Mouse (Mus musculus) forebrain, embryonic 13.5 days (tissue): ENCODE data around the gene Slc35a5. TPM values are rescaled to one million over a fixed set of nuclear protein-coding genes. Genes with fewer than 3 reads are reported as not detected.

Source experiments
- ATAC-seq: fragments of 200-750 bp; cut with Nextera tagmentation; 2 replicates; pipeline ENCODE4 v1.8.0; 2017
- H3K27ac ChIP-seq: fragments of 300-500 bp; sonication (generic); 2 replicates; pipeline ENCODE4 v1.5.1; 2015; ENCODE audit warnings: inconsistent platforms, mild to moderate bottlenecking, moderate library complexity
- H3K27me3 ChIP-seq: fragments of 300-500 bp; sonication (generic); 2 replicates; pipeline ENCODE4 v1.6.1; 2015; ENCODE audit warnings: mild to moderate bottlenecking, inconsistent platforms
- H3K36me3 ChIP-seq: fragments of 300-500 bp; sonication (generic); 2 replicates; pipeline ENCODE4 v1.6.1; 2015; ENCODE audit warnings: mild to moderate bottlenecking, inconsistent platforms; ENCODE audit not compliant: poor library complexity, severe bottlenecking
- H3K4me1 ChIP-seq: fragments of 300-500 bp; sonication (generic); 2 replicates; pipeline ENCODE4 v1.6.1; 2015; ENCODE audit warnings: inconsistent platforms
- H3K4me2 ChIP-seq: fragments of 300-500 bp; sonication (generic); 2 replicates; pipeline ENCODE4 v1.6.1; 2015; ENCODE audit warnings: inconsistent platforms, mild to moderate bottlenecking, moderate library complexity
- H3K4me3 ChIP-seq: fragments of 300-500 bp; sonication (generic); 2 replicates; pipeline ENCODE4 v1.5.1; 2015; ENCODE audit warnings: mild to moderate bottlenecking, inconsistent platforms
- H3K9ac ChIP-seq: fragments of 300-500 bp; sonication (generic); 2 replicates; pipeline ENCODE4 v1.6.1; 2015; ENCODE audit warnings: mild to moderate bottlenecking, inconsistent platforms
- H3K9me3 ChIP-seq: fragments of 300-500 bp; sonication (generic); replicated peaks from 2 replicates; pipeline ENCODE4 v1.6.1; 2016; ENCODE audit warnings: inconsistent platforms
- WGBS: fragments of 180-500 bp; shearing (Covaris S2); methylation state at CpG from one replicate; pipeline ENCODE4 v1.1.7; 2015; 5-methylcytosine and 5-hydroxymethylcytosine counted together
- polyA plus RNA-seq: library from polyadenylated mRNA; unstranded; fragments of >200 nt; fragmentation: Nextera tagmentation; extraction: Ambion mirVana; gene quantifications from 2 replicates; pipeline ENCODE4 v1.2.1, GENCODE M21; 2015

Slc35a5 gene
- polyA plus RNA-seq: 23.6 and 25.3 TPM in 2 replicates

DNA sequence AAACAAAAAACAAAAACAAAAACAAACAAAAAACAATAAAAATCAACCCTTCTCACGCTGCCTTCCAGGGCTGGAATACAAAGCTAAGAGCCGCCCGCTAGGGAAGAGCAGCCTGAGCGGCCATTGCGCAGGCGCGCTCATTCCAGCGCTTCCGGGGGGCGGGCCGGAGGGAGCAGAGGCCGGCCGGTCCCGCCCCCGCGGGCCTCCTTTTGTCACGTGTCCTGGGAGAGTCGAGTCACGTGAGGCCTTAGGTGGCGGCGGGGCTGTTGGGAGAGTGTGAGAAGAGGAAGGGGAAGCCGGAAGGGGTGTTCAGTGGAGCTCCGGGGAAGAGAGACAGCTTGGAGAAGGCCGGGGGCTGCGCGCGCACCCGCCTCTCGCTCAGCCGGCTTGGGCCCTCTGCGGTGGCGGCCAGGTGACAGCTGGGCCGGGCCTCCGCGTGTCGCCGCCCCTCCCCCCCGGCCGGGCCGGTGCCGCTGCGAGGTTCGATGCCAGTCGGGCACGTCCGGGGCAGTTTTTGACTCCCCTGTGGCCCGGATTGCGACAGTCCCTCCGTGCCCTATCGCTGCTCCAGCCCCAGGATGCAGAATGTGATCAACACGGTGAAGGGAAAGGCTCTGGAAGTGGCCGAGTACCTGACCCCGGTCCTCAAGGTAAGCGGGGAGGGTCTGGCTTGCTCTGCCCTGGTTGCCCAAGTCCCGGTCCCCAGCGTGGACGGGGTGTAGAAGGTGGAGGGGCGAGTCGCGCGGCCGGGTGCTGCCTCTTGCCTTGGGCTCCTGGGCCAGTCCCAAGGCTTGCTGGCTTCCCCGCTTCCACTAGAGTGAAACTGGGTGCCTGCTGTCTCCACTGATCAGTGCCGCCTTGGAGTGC is at the start of gene Slc35a5, which contains the start of gene Atg3:
Gene Slc35a5, minus strand, starts transcription at position 185 of the 867 bp plus-strand sequence.
Gene Atg3, plus strand, starts transcription at position 264 of the 867 bp plus-strand sequence.
- H3K27ac ChIP-seq: peak within 1 kb of the TSS; percentile 93
- H3K27me3 ChIP-seq: no peaks in the 10 kb centered on the region
- peaks cover 35% of the 10 kb centered on the region for H3K4me1 ChIP-seq
- peak within 1 kb of the TSS; percentile 78 for H3K4me2 ChIP-seq
- 0% methylated on average over 57 of the region's 64 CpGs for WGBS
- ATAC-seq: peak; percentile 99
- peaks cover 17% of the 10 kb centered on the region for H3K36me3 ChIP-seq
- H3K4me3 ChIP-seq: peak within 1 kb of the TSS; percentile 77
- no peaks in the 10 kb centered on the region for H3K9me3 ChIP-seq
- peak within 1 kb of the TSS; percentile 91 for H3K9ac ChIP-seq

DNA sequence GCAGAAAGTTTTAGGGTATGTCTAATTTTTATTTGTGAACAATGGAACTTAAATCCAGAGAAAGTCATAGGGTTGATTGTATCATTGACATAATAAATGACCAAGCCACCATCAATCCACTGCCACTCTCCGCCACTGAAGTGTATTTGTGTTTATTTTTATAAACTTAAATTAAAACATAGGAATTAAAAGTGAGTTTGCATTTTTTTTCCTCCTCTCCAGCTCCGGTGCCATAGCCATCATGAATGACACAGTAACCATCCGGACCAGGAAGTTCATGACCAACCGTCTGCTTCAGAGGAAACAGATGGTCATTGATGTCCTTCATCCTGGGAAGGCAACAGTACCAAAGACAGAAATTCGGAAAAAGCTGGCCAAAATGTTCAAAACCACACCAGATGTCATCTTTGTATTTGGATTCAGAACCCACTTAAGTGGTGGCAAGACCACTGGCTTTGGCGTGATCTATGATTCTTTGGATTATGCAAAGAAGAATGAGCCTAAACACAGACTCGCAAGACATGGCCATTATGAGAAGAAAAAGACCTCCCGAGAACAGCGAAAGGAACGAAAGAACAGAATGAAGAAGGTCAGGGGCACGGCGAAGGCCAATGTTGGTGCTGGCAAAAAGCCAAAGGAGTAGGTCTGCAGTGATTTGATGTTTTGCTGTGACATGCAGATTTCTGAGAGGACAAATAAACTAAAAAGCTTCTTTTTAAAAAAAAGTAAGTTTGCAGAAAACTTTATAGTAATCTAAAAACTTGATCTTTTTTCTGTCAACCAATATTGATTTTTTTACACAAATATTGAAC is 46.6 kb upstream of the Slc35a5 start:
- no peaks in the 10 kb centered on the region for H3K27me3 ChIP-seq
- no peak overlapping the region for H3K4me2 ChIP-seq
- 78% methylated on average over 12 of the region's 12 CpGs for WGBS
- no peaks in the 10 kb centered on the region for H3K4me1 ChIP-seq
- no peak overlapping the region for H3K4me3 ChIP-seq
- no peak overlapping the region for H3K27ac ChIP-seq
- H3K9ac ChIP-seq: no peak overlapping the region
- no peaks in the 10 kb centered on the region for H3K9me3 ChIP-seq
- ATAC-seq: no peak
- no peaks in the 10 kb centered on the region for H3K36me3 ChIP-seq

DNA sequence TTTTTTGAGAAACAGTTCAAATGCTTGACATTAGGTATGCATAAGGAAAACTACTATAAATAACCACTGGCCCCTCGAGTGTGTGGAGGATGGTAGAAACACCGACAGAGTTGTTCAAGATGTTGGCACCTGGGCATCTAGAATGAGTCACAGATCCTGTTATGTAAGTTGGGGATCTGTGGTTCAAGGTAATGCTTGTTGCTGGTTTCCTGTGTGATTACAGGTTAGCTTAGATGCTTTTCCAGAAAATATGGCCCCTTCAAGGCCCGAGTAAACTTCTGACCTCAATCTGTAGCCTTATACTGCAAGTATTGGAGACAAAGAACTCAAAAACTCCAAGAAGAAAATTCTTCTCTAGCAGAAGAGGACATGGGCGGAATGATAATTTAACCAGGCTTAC is 45.9 kb upstream of the Slc35a5 start:
- no peaks in the 10 kb centered on the region for H3K4me1 ChIP-seq
- no peak for ATAC-seq
- no peak overlapping the region for H3K9ac ChIP-seq
- no peak overlapping the region for H3K4me3 ChIP-seq
- H3K36me3 ChIP-seq: no peaks in the 10 kb centered on the region
- WGBS: 90% methylated on average over 4 of the region's 4 CpGs
- H3K27me3 ChIP-seq: no peaks in the 10 kb centered on the region
- no peak overlapping the region for H3K4me2 ChIP-seq
- no peak overlapping the region for H3K27ac ChIP-seq
- H3K9me3 ChIP-seq: no peaks in the 10 kb centered on the region

GRCm38 (mm10) chr16:45201395-45201794 is 42.9 kb upstream of the Slc35a5 start:
- Histone ChIP-seq H3K4me3 (no peak overlapping the region), H3K27ac (no peak overlapping the region), H3K9me3 (no peaks in the 10 kb centered on the region), H3K9ac (no peak overlapping the region), H3K4me1 (no peaks in the 10 kb centered on the region), H3K4me2 (no peak overlapping the region), H3K27me3 (no peaks in the 10 kb centered on the region), H3K36me3 (no peaks in the 10 kb centered on the region)
- 94% methylated on average over 2 of the region's 2 CpGs for WGBS
- ATAC-seq: no peak

DNA sequence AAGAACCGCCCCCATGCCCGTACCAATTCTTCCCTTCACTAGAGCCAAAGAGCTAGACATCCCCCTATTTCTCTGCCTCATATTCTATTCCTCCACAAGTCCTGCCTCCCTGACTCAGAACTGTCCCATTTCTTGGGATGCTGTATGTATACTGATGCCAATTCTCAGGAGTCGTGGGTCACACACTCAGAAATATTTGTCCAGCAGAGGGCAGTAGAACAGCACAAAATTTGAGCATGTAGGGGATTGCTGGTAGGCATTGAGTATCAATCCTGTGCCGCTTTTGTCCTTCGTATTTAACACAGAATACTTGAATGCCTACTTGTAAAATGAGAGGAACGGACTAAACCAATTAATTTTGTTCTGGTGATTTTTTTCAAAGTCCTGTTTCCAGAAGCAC is 38.3 kb upstream of the Slc35a5 start:
- H3K9ac ChIP-seq: no peak overlapping the region
- 29% methylated on average over 6 of the region's 6 CpGs for WGBS
- no peaks in the 10 kb centered on the region for H3K4me1 ChIP-seq
- H3K27ac ChIP-seq: no peak overlapping the region
- no peaks in the 10 kb centered on the region for H3K9me3 ChIP-seq
- no peak overlapping the region for H3K4me3 ChIP-seq
- H3K4me2 ChIP-seq: no peak overlapping the region
- ATAC-seq: peak; percentile 91
- H3K27me3 ChIP-seq: no peaks in the 10 kb centered on the region
- no peaks in the 10 kb centered on the region for H3K36me3 ChIP-seq

DNA sequence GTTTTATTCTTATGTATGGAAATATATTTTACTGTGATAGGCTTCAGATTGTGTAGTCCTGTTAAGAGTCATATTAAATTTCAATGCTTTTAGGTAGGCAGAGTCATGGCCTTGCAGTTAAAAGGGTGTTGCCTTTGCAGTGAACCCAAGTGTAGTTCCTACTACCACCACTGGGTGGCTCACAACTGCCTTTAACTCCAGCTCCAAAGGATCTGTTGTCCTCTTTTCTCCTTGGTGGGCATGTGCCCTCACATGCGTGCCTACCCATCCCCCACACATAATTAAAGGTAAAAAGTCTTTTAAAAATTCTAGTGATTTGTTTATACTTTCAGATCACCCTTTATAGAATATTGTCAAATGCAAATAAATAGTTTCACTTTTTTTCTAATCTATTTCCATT is 34.1 kb upstream of the Slc35a5 start:
- H3K4me2 ChIP-seq: no peak overlapping the region
- H3K27me3 ChIP-seq: no peaks in the 10 kb centered on the region
- H3K4me1 ChIP-seq: no peaks in the 10 kb centered on the region
- peaks cover 3% of the 10 kb centered on the region for H3K36me3 ChIP-seq
- no peak overlapping the region for H3K27ac ChIP-seq
- ATAC-seq: peak; percentile 79
- no peak overlapping the region for H3K9ac ChIP-seq
- H3K9me3 ChIP-seq: no peaks in the 10 kb centered on the region
- H3K4me3 ChIP-seq: no peak overlapping the region
- 0% methylated on average over 1 of the region's 1 CpGs for WGBS

- 91% methylated on average over 5 of the region's 5 CpGs for WGBS
- Histone ChIP-seq H3K9me3 (no peaks in the 10 kb centered on the region), H3K27me3 (no peaks in the 10 kb centered on the region), H3K9ac (no peak overlapping the region), H3K36me3 (peaks cover 17% of the 10 kb centered on the region), H3K4me1 (no peaks in the 10 kb centered on the region), H3K27ac (no peak overlapping the region), H3K4me3 (no peak overlapping the region), H3K4me2 (no peak overlapping the region)
- no peak for ATAC-seq
These were observed 23.3 kb upstream of the Slc35a5 start for GRCm38 (mm10) chr16:45181824-45182223.

DNA sequence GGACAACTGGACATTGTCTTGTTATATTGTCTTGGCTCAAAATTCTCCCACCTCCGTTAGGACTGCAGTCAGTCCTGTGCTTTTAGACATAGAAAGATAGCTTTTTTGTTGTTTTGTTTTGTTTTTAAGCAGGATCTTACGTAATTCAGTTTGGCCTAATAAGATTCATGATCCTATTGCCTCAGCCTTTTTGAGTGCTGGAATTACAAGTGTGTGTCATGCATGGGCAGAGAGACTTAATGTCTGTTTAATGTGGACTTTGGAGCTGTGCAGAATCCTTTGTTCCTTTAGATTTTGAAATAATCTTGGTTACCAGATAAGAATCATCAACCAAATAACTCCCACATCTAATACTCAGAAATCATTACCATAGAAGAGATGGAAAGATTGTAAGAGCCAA is 20.0 kb upstream of the Slc35a5 start:
- H3K27me3 ChIP-seq: no peaks in the 10 kb centered on the region
- H3K9me3 ChIP-seq: no peaks in the 10 kb centered on the region
- H3K4me2 ChIP-seq: no peak overlapping the region
- no peaks in the 10 kb centered on the region for H3K4me1 ChIP-seq
- H3K9ac ChIP-seq: no peak overlapping the region
- WGBS: 91% methylated on average over 2 of the region's 2 CpGs
- no peak for ATAC-seq
- H3K36me3 ChIP-seq: peaks cover 13% of the 10 kb centered on the region
- no peak overlapping the region for H3K27ac ChIP-seq
- H3K4me3 ChIP-seq: no peak overlapping the region

GRCm38 (mm10) chr16:45159389-45159716 is 847 bp upstream of the Slc35a5 start:
- 8% methylated on average over 11 of the region's 11 CpGs for WGBS
- ATAC-seq: no peak
- no peaks in the 10 kb centered on the region for H3K9me3 ChIP-seq

DNA sequence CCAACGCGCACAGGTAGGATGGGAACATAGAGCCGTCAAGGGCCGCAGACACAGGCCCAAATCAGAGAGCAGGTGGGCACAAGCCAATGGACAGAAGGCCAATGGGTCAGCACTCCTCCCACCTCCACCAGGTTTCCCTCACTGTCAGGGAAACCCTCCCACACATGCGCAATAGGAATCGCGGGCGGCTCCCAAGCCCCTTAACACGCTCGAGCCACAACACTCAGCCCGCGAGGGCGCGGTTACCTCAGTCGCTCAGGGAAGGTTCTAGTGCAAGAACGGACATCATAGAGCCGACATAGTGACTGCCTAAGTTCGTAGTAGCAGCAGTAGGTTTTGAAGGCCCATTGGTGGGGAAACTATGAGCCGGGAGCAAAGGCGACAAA is 377 bp downstream of the Slc35a5 start:
- Histone ChIP-seq H3K4me2 (peak overlapping the region; percentile 72), H3K9ac (peak overlapping the region; percentile 91), H3K36me3 (peaks cover 17% of the 10 kb centered on the region), H3K4me3 (peak overlapping the region; percentile 77), H3K4me1 (peaks cover 30% of the 10 kb centered on the region), H3K9me3 (no peaks in the 10 kb centered on the region), H3K27ac (peak overlapping the region; percentile 93), H3K27me3 (no peaks in the 10 kb centered on the region)
- ATAC-seq: peak; percentile 78
- under 1% methylated on average over 20 of the region's 20 CpGs for WGBS

More at GRCm38 (mm10) chr16:45159389-45159716, 847 bp upstream of the Slc35a5 start:
- Histone ChIP-seq H3K9ac (peak overlapping the region; percentile 91), H3K4me3 (peak overlapping the region; percentile 77), H3K27me3 (no peaks in the 10 kb centered on the region), H3K4me1 (peaks cover 35% of the 10 kb centered on the region), H3K36me3 (peaks cover 16% of the 10 kb centered on the region), H3K4me2 (peak overlapping the region; percentile 78), H3K27ac (peak overlapping the region; percentile 93)

DNA sequence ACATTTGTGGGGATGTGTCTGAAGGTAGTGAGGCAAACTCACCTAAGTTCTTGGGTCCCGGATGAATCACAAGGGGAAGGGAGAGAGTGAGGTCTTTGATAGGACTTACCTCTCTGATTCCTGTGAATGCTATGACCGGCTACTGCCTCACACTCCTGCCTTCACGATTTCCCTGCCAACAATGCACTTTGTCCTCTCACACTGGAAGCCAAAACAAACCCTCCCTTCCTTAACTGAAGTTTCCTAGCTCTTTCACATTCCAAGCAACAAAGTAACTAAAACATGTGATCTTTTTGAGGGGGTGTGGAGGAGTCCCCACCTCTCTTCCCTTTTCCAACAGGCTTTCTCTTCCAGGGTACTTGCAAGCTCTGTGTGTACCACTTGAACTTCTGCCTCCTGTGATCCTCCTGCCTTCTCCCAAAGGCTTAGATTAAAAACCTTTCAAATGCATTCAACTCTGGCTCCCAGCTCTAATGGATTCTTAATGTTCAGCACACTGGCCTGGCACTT is 3.7 kb downstream of the Slc35a5 start:
- WGBS: 89% methylated on average over 3 of the region's 3 CpGs
- no peak overlapping the region for H3K9ac ChIP-seq
- no peak for ATAC-seq
- H3K9me3 ChIP-seq: no peaks in the 10 kb centered on the region
- H3K36me3 ChIP-seq: peaks cover 38% of the 10 kb centered on the region
- no peak overlapping the region for H3K4me3 ChIP-seq
- H3K27me3 ChIP-seq: no peaks in the 10 kb centered on the region
- H3K27ac ChIP-seq: no peak overlapping the region
- peaks cover 21% of the 10 kb centered on the region for H3K4me1 ChIP-seq
- H3K4me2 ChIP-seq: no peak overlapping the region

DNA sequence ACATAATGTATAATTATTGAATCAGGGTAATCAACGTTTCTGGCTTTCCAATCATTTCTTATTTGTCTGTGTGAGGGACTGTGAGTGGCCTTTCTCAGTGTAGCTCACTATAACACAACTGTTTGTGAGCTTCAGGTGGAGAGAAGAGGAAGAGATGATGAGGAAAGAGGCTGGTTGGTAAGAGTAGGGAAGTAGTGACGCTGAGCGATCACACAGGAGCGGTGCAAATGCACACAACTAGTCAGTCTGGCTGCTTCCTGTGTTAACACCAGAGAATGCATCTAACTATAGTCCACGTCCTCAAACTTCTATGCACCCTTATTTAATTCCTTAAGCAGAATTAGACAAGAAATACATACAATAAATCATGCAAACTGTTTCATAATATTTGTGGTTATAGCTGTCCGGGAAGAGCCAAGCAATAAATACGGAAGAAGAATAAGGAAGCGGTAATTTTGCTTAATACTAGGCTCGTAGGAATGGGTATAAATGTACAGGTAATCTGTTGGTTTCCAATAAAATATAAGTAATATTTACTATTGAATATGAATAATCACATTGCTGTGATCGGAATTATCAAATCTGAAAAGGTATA is 9.9 kb downstream of the Slc35a5 start:
- Histone ChIP-seq H3K36me3 (peaks cover 69% of the 10 kb centered on the region), H3K9ac (no peak overlapping the region), H3K4me2 (no peak overlapping the region), H3K27me3 (no peaks in the 10 kb centered on the region), H3K9me3 (no peaks in the 10 kb centered on the region), H3K4me3 (no peak overlapping the region), H3K4me1 (no peaks in the 10 kb centered on the region), H3K27ac (no peak overlapping the region)
- ATAC-seq: no peak
- WGBS: 93% methylated on average over 10 of the region's 10 CpGs
